Mouse (Mus musculus) cerebellum, adult 11 months (tissue): ENCODE results near the gene Rcc2.
A peak's percentile ranks its signal among the peaks of the same experiment; 100 is the strongest.

Experiments used
- DNase-seq: peaks from one replicate; pipeline ENCODE4 v3.0.0; 2022

Gene Rcc2

DNA sequence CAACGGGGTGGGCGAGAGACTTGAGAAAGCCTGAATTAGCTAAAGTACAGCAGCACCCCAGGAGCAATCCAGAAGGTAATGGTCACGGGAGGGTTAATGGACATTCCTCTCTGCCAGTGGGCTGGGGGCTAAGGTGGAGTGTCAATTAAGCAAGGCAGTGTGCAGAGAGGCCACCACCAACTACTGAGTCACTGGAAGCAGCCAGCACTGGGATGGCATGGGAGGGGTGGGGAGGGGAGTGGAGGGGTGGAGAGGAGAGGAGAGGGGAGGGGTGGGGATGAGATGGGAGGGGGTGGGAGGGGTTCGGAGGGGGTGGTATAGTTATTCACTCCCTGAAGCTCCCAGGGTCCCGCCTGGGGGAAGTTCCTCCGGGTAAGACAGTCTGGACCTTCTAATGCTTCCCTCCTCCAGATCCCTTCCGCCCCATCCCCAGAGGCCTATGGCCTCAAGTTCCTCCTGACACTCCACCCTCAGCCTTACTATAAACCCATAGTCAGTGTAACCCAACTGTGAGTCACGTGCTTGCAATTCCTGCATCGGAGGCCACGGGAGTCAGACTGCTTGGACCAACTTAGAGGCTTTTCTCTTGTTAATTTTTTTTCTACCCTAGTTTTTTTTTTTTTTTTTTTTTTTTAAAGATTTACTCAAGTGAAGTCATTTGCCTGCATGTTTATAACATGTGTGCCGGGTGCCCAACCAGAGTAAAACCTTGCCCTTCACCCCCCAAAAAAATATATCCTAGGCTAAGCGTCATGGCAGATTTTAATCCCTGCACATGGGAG, 12.1 kb upstream of the Rcc2 start:
- DNase-seq, result no peak

DNA sequence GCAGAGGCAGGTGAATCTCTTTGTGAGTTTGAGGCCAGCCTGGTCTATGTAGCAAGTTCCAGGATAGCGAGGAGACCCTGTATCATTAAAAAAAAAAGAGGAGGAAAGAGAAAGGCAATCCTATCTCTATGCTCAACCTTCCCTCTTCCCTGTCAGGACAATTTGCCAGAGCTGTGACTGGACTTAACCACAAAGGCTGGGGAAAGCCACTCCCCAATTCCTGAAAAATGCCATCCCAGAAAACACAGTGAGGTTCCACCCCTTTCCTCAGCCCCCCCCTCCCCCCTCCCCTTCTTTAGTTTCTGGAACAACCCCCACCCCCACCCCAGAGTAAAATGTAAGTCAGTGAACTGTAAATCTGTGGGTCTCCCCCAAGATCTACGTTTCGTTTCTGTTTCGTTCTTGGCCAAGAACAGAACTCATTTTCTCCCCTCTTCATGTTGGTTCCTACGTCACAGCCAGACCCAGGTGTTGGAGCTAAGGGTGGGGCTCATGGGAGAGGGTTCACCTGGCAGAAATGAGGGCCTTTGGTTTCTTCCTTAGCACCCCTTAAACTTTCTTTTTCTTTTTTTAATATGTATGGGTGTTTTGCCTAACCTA, 11.4 kb upstream of the Rcc2 start:
- no peak for DNase-seq

DNA sequence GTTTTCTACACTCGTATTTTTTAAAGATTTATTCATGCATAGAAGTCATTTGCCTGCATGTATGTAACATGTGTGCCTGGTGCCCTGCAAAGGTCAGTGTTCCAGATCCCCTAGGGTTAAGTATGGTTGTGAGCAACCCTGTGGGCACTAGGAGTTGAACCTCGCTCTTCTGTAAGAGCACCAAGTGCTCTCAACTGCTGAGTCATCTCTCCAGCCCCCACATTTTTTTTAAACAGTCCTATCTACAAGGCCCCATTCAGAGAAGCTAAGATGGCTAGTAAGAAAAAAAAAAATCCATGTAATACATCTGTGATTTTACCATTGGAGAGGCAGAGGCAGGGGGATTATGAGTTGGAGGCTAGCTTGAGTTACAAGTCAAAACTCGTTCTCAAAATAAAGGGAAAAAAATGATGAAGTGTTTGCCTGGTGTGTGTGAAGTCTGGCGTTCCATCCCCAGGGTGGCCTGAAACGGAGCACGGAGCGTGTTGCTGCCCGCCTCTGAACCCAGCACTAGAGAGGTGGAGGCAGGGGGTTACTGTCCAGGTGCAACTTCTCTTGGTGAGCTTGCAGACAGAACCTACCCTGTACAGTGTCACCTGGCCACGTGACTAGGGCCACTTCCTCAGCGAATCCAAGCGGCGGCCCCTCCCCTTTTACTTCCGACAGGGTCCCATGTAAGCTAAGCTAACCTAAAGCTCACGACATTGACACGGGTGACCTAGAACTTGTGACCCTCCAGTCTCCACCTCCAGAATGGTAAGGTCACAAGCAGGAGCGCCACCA, 10.3 kb upstream of the Rcc2 start:
- DNase-seq, result no peak

DNA sequence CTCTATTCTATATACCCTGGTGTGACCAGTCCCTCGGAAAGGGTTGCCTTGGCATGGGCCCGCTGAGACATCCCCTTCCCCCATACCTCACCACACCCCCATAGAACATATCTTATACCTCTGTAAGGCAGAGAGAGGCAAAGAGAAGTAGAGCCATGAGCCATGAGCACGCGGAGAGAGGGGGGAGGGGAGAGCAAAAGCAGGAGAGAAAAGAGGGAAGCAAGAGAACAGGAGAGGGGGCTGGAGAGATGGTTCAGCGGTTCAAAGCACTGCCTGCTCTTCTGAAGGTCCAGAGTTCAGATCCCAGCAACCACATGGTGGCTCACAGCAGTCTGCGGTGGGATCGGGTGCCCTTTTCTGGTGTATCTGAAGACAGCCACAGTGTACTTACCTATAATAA, 8.9 kb upstream of the Rcc2 start:
- no peak for DNase-seq

DNA sequence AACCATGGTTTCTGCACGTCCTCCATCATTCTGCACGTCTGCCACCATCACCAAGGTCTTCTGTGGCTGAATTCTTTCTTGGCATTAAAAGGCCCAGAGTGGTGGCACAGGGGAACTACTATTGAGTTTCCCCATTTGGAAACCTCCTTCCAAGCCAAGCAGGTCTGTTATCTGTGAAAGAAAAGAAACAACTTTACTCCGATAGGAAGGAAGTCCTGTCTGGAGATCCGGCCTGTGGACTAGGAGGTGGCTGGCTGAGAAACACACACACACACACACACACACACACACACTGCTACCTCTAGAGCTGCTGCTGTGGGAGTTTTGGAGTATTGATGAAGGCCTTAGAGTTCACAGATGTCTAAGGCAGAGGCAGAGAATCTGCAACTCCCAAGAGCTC, 6.8 kb upstream of the Rcc2 start:
- no peak for DNase-seq

DNA sequence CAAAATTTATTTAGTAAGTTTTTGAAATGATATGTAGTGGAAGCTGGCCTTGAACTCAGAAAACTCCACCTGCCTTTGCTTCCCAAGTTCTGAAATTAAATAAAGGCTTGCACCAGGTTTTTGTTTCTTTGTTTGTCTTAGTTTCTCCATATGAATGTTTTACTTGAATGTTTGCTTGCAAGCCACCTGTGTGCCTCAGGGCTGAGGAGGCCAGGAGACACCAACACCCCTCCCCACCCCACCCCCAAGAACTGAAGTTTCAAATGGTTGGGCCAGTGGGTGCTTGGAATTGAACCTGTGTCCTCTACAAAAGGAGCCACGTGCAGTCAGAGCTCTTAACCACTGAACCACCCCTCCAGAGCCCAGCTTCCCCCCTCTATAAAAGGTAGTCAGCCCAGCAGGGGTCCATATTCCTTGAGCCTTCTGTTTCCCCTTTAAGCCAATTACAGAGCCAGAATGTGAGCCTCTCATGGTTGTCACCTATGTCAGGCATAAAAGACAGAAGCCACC, 5.7 kb upstream of the Rcc2 start:
- no peak for DNase-seq

DNA sequence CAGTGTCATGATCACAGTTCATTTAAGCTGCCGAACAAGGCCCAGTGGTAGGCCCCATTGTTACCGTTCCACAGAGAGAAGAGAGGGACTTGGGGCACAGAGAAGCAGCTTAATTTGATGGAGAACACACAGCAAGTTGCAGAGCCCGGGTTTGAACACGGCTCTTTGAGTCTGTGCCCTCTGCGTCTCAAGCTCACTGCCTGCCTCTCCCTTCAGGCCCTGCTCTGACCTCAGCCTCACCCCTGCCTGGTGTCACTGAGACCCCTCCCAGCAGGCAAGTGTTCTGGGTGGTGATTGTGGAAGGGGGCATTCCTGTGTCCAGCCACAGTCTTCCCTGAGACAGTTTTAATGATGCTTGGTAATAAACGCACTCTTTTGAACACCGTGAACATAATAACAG, 5.2 kb upstream of the Rcc2 start:
- DNase-seq, result no peak

DNA sequence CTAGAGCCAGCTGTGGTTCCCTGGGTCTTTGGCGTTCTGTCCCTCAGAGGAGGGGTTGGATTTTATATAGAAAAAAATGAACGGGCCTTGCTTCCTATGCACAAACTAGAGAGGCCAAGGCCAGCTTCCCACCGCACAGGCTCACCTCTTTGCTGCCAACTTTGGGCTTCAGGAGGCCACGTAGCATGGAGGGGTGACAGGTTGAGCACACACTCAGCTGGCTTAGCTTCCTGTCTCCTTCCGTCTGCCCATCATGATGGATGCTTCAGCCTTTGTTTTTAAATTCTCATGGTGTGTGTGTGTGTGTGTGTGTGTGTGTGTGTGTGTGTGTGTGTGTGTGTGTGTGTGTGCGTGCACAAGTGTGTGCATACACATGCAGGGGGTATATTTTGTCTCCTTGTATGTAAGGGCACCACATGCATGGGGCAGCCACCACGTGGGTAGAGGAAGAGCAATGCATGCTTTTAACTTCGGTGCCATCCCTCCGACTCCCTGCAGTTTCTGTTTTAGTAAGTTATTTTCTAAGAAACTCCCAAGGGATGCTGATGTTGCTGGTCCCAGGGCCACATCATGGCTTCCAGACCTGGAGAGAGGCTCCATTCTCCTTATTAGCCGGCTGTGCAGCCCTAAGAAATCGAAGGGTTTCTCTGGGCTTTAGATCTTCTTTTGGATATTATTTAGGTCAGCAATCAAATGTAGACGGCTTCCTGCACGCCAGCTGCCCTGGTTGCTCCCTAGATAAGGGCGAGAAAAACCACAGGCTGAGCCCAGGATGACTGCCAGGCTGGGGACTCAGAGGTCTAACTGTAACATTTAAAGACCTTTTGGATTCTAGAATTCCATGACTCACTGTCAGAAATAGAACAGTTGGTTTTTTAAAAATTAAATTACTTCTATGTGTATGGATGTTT, 4.4 kb upstream of the Rcc2 start:
- DNase-seq, result no peak

DNA sequence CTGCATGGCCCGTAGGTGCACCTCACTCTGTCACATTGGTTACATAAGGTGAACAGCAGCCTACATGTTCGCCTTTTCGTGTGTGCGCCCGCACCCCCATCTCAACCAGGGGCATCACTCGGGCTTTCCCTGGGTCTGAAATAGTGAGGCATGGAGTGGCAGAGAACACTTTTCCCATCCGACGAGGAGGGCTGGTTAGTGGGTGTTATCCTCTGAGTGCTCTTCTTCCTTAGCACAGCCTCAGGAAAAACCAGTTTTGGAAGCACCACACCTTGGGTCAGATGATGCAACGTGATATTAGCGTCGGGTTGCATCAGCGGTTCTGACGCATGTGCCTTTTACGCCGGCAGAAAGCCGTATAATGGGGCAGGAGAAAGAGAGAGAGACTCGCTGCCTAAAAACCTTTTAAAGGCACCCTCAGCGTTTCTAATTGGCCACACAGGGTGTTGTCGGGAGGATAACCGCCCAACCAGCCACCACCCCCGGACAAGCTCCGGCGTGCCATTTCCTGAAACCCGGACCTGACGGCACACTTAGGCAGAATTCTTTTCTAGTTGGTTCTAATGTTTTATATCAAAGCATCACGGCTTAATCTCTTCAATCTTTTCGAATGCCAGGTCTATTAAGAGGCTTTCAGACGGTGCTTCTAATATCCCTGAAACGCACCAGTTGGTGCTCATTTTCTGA, 757 bp upstream of the Rcc2 start:
- peak; percentile 57 for DNase-seq

DNA sequence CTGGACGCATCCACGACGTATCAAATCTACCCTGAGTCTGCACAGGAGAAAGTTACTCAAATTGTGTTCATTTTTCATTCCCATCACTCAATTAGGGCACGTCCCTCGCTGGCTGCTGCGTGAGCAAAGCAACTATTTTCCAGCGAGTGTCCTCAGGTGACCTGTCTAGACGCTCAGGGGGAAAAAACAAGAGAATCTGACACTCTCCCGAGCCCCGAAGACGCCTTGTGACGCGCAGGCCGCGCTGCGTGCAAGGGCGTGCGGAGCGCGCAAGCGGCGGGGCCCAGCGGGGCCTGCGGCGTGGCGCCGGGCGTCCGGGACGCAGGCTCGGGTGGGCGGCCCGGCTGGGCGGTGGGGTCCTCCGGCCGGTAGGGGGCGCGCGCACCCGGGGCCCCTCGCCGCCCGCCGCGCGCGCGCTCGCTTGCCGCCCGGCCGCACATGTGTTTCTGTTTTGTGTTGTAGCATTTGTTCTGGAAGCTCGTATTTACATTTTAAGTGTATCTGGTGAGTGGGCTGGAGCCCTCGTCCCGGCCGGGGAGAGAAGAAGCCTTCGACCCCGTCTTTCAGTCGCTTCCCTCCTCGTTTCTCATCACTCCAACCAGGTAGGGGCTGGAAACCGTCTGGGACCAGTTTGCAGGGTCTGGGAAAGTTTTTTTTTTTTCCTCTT, 841 bp downstream of the Rcc2 start:
- peak; percentile 80 for DNase-seq

DNA sequence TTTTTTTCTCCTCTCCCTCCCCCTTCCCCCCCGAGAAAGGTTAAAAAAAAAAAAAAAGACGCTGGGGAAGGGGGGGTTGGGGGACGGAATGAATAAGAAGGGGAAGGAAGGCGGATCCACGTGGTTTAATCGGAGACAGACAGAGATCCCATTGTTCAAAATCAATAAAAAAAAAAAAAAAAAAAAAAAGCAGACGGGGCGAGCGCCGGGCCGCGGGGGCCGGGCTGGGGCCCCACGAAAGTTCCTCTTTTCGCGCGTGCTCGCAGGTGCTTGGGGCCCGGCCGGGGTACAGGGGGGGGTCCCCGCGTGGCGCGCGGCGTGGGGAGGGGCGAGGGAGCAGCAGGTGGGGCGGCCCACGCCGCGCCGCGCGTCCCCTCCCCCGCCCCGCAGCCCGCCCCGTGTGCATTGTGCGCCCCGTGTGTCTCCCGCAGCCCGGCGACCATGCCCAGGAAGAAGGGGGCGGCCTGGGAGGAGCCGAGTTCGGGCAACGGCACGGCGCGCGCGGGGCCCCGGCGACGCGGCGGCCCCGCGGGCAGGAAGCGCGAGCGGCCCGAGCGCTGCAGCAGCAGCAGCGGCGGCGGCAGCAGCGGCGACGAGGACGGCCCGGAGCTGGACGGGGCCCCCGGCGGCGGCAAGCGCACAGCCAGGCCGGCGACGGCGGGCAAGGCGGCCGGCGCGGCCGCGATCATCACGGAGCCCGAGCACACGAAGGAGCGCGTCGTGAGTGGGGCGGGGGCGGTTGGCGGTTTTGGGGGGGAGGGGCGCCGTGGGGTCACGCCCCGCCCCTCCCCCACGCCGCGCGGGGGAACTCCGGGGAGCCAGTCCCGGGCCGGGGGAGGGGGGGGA, 1.6 kb downstream of the Rcc2 start:
- DNase-seq, result no peak

DNA sequence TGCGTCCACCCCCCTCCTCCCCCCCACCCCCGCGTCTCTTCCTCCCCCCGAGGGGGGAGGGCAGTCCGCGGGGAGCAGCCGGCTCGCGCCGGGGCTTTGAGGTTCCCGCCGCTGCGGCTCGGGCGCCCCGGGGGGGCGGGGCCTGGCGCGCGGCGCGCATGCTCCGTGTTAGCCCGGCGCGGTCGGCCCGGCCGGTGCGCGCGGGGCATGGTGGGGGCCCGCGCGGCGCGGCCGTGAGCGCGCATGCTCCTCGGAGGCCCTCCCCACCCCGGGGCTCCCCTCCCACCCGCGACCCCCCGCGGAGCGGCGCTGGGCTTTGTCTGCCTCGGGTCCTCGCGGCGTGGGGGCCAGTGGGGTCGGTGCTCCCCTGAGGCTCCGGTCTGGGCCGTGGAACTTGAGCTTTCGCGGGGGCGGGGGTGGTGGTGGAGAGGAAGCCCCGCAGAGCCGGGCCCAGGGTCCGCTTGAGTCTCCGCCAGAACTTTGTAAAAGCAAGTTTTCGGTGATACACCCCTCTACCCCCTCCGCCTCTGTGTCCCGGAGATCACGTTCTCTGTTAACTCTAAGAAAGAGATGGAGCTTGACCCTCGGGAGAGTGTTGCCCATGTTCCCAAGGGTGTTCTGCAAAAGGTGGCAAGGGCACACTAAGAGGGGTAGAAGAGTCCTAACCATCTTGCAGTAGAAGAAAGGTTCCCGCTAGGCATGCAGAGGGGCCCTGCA, 2.4 kb downstream of the Rcc2 start:
- peak; percentile 81 for DNase-seq

DNA sequence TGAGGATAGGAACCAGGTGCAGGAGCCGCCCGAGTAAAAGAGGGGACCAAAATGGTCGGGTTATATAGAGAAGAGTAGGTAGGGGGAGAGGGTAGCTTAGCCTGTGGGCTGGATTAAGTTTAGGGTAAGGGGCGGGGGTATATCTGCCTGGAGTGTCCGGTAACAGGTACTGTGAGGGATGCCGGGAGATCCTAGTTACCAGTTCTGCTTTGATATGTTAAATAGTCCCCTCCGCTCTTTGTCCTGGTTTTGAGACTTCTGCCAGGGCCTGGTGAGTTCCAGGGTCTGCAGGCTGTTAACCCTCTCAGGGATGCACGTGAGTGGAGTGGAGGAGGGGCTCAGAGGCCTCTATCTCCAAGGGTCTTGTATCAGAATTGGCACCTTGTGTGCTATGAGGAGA, 3.3 kb downstream of the Rcc2 start:
- DNase-seq, result no peak

DNA sequence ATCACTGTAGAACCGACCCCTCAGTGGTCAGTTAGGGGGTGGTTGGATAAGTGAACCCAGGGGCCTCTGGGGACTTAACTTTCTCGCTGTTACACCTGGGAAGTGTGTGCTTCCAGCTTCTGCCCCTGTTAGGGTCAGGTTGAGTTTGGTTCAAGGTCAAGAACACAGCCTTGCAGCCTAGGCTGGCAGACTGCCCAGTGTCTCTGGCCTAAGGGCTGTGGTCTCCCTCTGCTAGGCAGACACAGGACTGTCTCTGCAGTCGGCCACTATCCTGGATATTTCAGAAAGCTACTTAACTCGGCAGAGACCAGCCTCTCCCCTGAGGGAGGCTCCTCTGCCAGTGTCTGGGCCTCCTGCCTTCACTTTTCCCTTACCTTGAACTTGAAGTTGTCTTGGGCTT, 3.8 kb downstream of the Rcc2 start:
- no peak for DNase-seq

DNA sequence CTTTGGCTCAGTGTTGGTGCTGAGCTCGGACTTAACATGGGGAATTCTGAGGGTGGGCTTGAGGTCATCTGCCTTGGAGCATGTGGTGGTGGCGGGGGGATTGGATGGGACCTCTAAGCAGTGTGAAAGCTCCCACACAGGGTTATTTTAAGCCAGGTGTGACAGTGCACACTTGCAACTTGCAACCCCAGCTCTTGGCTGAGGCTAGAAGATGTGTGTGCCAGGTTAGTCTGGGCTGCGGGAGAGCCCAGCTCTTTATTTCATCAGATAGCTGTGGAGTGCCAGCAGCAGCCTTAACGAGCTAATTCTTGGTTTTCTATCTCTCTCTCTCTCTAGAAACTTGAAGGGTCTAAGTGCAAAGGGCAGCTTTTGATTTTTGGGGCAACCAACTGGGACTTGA, 7.3 kb downstream of the Rcc2 start:
- no peak for DNase-seq

DNA sequence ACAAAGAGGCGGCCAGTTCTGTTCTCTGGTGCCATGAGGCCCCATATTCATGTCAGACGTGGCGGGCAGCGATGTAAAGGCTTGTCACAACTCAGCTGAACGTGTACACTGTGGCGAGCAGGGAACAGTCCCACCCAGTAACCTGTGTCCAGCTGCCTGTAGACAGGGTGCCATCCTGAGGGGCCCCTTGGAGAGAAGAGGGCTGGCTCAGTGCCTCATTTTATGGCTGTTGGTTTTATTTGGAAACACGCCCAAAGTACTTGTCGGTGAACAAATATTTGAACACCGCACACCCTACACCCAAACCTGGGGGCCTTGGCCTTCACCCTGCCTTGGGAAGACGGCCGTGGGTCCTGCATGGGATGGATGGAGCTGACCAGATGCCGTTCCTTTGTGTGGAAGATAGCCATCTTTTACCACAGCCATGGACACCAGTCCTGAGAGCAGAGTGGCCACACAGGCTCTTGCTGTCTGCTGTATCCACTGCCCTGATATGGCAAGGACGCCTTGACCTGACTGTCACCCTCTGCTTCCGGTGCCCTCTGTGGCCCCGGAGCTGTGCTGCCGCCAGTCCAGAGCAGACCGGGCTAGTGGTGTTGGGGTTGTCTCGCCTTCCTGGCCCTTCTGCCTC, 8.1 kb downstream of the Rcc2 start:
- DNase-seq, result no peak

DNA sequence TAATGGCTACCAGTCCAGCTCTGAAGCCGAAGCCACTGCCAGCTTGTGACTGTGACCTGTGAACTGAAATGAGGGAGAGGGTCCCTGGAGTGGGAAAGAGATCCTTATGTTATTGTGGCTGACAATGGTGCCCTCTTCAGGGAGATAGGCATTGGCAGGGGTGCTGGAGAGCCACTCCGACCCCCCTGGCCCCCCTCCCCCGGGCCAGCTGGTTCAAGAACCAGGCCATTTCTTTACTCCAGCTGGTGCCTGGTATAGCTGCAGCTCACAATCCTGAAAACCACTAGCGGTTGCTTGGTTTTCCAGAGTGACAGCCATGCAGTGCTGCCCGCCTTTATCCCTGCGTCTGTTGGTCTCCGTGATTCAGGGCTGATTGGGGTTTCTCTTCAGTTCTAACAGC, 8.8 kb downstream of the Rcc2 start:
- DNase-seq, result no peak

DNA sequence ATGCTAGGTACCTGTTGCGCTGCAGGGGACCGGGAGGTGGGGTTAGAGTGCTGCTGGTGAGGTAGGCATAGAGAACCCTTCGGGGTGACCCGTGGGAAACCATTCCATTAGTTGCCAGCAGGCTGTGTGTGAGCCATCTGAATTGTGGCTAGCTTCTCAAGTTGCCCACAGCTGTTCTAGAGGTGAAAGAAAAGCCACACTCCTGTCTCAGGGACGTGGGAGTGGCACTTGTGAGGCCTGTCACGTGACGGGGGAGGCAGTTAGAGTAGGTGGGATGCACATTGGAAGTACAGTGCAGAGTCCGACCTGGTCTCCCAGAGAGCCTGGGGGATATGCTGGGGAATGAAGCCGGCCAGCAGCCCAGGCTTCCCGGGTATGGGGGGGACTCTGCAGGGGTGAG, 9.3 kb downstream of the Rcc2 start:
- no peak for DNase-seq

DNA sequence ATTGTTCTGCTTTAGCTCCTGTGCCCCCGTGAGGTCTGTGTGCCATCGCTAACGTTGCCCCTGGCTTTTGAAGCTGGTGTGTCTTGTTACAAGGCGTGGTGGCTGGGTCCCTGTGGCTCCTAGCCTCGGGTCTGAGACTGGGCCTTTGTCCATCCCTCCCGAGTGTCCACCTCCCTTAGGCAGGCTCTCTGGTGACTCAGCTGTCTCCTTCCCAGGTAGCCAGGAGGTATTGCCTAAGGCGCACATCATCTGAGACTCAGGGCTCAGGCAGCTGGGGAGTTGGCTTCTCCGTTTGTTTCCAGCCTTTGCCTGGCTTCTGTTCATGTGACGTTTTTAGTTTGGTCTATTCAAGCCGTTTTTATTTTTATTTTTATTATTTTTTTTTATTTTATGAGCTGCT, 10.4 kb downstream of the Rcc2 start:
- DNase-seq, result no peak

DNA sequence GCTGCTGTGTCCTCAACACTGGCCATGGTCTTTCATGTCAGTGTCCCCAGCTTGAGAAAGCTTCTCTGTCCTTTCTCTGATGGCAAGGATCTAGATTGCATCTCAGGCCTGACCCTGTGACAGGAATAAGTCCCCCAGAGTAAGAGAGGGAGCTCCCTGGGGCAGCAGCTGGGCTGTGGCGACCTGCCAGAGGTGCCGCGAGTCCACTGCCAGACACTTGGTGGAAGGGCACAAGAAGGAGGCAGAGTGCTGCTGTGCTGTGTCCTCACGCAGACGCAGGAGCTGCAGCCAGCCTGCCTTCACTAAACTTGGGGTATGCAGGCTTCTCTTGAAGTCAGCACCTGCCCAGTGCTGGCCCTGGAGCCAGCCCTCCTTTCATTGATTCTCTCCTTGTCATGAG, 11.0 kb downstream of the Rcc2 start:
- DNase-seq, result no peak
